ENCODE assay signal across 25 mouse cellular contexts in the genomic region with DNA sequence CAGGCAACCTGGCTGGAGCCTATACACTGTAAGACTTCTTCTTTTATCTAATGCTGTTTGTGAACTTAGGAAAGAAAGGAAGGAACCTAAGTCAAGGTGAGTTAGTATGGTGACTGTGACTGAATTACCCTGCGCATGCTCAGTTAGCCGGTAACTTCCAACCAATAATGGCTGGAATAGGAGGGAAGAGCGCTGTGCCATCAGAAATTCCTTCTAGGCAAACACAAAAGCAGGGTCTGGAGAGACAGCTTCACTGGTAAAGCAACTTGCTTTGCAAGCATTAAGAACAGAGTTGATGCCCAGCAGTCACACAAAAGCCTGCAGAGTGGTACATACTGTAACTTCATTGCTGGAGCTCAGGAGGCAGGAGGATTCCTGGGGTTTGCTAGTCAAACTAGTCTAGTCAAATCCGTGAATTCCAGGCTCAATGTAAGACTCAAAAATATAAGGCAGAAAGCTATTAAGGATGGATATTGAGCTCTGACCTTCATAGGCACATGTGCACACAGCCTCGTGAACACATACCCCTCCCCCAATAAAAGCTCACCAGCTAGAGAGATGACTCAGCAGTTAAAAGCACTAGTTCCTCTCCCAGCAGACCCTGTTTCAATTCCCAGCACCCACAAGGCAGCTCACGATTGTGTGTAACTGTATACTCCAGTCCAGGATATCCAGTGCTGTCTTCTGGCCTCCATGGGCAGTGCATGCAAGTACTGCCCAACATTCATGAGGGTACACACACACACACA.
A peak's percentile ranks its signal among the peaks of the same experiment; 100 is the strongest.
DNase-seq lines count a peak whose midpoint lies in the region; TF ChIP-seq lines count a peak whose summit lies in the region.
"Had no signal": no experiment of that assay in that cellular context is flagged by ENCODE, and none has a peak within 500 bp of the region (broad histone marks: within the 10 kb centered on the region; RNA-seq: fewer than 3 reads in every experiment).

No protein-coding gene starts in this region.

- dilution Hi-C loops in CH12.LX (cut with MboI; ENCODE audit: extremely low pct_ligation_motif_present, extremely low pct_unique_long_range_greater_than_20kb, low sequenced_read_pairs): no loop called here

- no peaks in the 10 kb centered on the region for H3K27me3 ChIP-seq in CH12.LX (replicated peaks)
- H3K27me3 ChIP-seq: embryonic facial prominence, embryonic 13.5 days; embryonic facial prominence, embryonic 15.5 days; Patski had no signal

- H3K79me2 ChIP-seq in CH12.LX (replicated peaks; ENCODE audit: control insufficient read depth, extremely low read depth, insufficient read depth, poor library complexity, severe bottlenecking): no peaks in the 10 kb centered on the region

- TF ChIP-seq POLR2A in CH12.LX (IDR thresholded peaks at IDR 0.05; ENCODE audit: low read depth, low read length): no peak

- TF ChIP-seq EP300 in CH12.LX (IDR thresholded peaks at IDR 0.05; ENCODE audit: low read length): no peak

- no peaks in the 10 kb centered on the region for H3K36me3 ChIP-seq in CH12.LX (replicated peaks in 1 of 2; ENCODE audit: control insufficient read depth in 1 of 2, insufficient read depth in 1 of 2, low read length in 1 of 2)
- H3K36me3 ChIP-seq: embryonic facial prominence, embryonic 13.5 days; embryonic facial prominence, embryonic 15.5 days; forebrain, embryonic 10.5 days; forebrain, embryonic 12.5 days; G1E had no signal

- H3K4me2 ChIP-seq in CH12.LX (ENCODE audit: insufficient read depth, low read depth, poor library complexity, severe bottlenecking): no peak overlapping the region
- H3K4me2 ChIP-seq: embryonic facial prominence, embryonic 13.5 days; embryonic facial prominence, embryonic 15.5 days; forebrain, embryonic 12.5 days had no signal

- no peak for TF ChIP-seq RAD21 in CH12.LX (IDR thresholded peaks at IDR 0.05; ENCODE audit: low read depth, low read length)

- H3K9ac ChIP-seq in CH12.LX (ENCODE audit: insufficient read depth, low read depth): no peak overlapping the region
- H3K9ac ChIP-seq: embryonic facial prominence, embryonic 13.5 days; embryonic facial prominence, embryonic 15.5 days; forebrain, embryonic 12.5 days had no signal

- TF ChIP-seq CTCF in CH12.LX (conservative IDR thresholded peaks at IDR 0.05 in 1 of 2, IDR thresholded peaks at IDR 0.05 in 1 of 2; ENCODE audit: low read depth in 2 of 2, low read length in 2 of 2): no peak
- no peak for TF ChIP-seq CTCF in layer of hippocampus, adult 2 months (conservative IDR thresholded peaks at IDR 0.05)

- peak; percentile 61 for DNase-seq in heart, adult 11 months
- no peak for DNase-seq in heart, adult 9 months (ENCODE audit: low spot score in 2 of 2)
- DNase-seq in CH12.LX (ENCODE audit: extremely low read depth): peak; percentile 33
- peak; percentile 62 for DNase-seq in ES-CJ7 (ENCODE audit: low read depth, low spot score)
- peak; percentile 63 for DNase-seq in R1 (ENCODE audit: low read depth, low spot score)
- DNase-seq in layer of hippocampus, adult 2 months (ENCODE audit: low spot score in 2 of 2): no peak
- DNase-seq in cerebellum, postnatal 36 days: no peak
- no peak for DNase-seq in ovary, adult 18-20 months (ENCODE audit: low spot score)
- DNase-seq: adrenal gland, adult 8-10 months; adrenal gland, postnatal 14 days; adrenal gland, postnatal 36 days; B cell, adult 2 months; cerebellum, adult 11-12 months; cerebellum, adult 2 months; cerebellum, adult 9-10 months; cerebellum, postnatal 10 days; cerebellum, postnatal 25 days; embryo, embryonic 11 days had no signal

- H3K4me1 ChIP-seq in CH12.LX (ENCODE audit: control insufficient read depth in 1 of 2, insufficient read depth in 2 of 2): peaks cover 0 to 8% of the 10 kb centered on the region in 2 experiments; a peak in 2 of 4 replicates

- no peak overlapping the region for H3K27ac ChIP-seq in CH12.LX (ENCODE audit: insufficient read depth, low read depth)
- H3K27ac ChIP-seq in layer of hippocampus, adult 2 months: no peak overlapping the region
- H3K27ac ChIP-seq: embryonic facial prominence, embryonic 13.5 days; embryonic facial prominence, embryonic 15.5 days; forebrain, embryonic 10.5 days; forebrain, embryonic 12.5 days had no signal

- in situ Hi-C loops in CH12.LX (cut with MboI; ENCODE audit: low pct_ligation_motif_present, low pct_unique_long_range_greater_than_20kb, low sequenced_read_pairs): no loop called here

- no peak overlapping the region for H3K4me3 ChIP-seq in CH12.LX (replicated peaks in 1 of 3; ENCODE audit: low read depth in 2 of 3, low read length in 2 of 3, poor library complexity in 1 of 3)
- no peak overlapping the region for H3K4me3 ChIP-seq in layer of hippocampus, adult 2 months
- H3K4me3 ChIP-seq: embryonic facial prominence, embryonic 13.5 days; embryonic facial prominence, embryonic 15.5 days; erythroblast, embryonic 14.5 days; forebrain, embryonic 10.5 days; forebrain, embryonic 12.5 days had no signal

- no peaks in the 10 kb centered on the region for H3K9me3 ChIP-seq in CH12.LX (replicated peaks; ENCODE audit: low read length)
- H3K9me3 ChIP-seq: embryonic facial prominence, embryonic 13.5 days; embryonic facial prominence, embryonic 15.5 days; forebrain, embryonic 10.5 days; forebrain, embryonic 12.5 days; G1E had no signal

TF ChIP-seq in CH12.LX, 34 proteins besides CTCF, POLR2A, EP300 and RAD21:
- TF ChIP-seq RCOR1 (conservative IDR thresholded peaks at IDR 0.05; ENCODE audit: low read depth, low read length): no peak
- TF ChIP-seq MAFK (IDR thresholded peaks at IDR 0.05; ENCODE audit: insufficient replicate concordance, low read length): peak; percentile 57; the same call in 1 of the 2 replicates
- no peak for TF ChIP-seq MEF2A (IDR thresholded peaks at IDR 0.05; ENCODE audit: borderline replicate concordance, low read depth, low read length)
- TF ChIP-seq MAX (IDR thresholded peaks at IDR 0.05; ENCODE audit: low read length): no peak

Comparison
In these comparisons a context has a peak if more than half of its experiments do, and no peak if none do; other contexts are left out.
1. DNase-seq: peak in heart, adult 11 months (single experiment), CH12.LX (single experiment), ES-CJ7 (single experiment) and R1 (single experiment); none in heart, adult 9 months (0 of 2), layer of hippocampus, adult 2 months (0 of 2), cerebellum, postnatal 36 days (0 of 2) and ovary, adult 18-20 months (single experiment).